Comparison of ENCODE assay signal across 18 mouse cellular contexts in the genomic region with DNA sequence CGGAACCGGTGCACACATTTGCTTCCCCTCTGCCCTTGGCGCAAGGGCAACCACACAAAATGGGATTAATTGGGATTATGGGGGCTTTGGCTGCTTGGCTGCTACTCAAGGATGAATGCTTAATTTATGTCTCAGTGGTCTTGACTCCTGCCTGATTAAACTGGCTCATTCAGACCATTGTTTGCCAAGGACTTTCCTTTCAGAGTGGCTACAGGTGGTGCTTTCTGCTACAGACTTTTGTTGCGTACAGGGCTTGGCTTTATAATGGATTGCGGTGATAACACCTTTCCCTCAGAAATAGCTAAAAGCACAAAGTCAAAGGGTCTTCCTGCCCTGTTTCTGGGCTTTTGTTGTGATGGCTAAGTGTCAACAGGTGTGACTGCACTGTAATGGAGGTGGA.
A peak's percentile ranks its signal among the peaks of the same experiment; 100 is the strongest.
DNase-seq lines count a peak whose midpoint lies in the region.
"Had no signal": no experiment of that assay in that cellular context is flagged by ENCODE, and none has a peak within 500 bp of the region (broad histone marks: within the 10 kb centered on the region; RNA-seq: fewer than 3 reads in every experiment).

No protein-coding gene starts in this region.

- intact Hi-C loops in heart, postnatal 25 days (cut with DNase I) = no loop called here

- DNase-seq in heart, adult 11 months = peak; percentile 66
- no peak for DNase-seq in heart, postnatal 25 days (ENCODE audit: low spot score)
- peak; percentile 37 for DNase-seq in retina, postnatal 1 day
- no peak for DNase-seq in retina, embryonic 14.5 days (ENCODE audit: low spot score)
- DNase-seq in R1 (ENCODE audit: low read depth, low spot score) = peak; percentile 82
- no peak for DNase-seq in layer of hippocampus, adult 8-10 months (ENCODE audit: low spot score in 2 of 2)
- no peak for DNase-seq in testis, postnatal 10 days (ENCODE audit: low spot score)
- DNase-seq: adrenal gland, postnatal 10 days; adrenal gland, postnatal 36 days; cerebellum, adult 11 months; cerebellum, adult 2 months; cerebellum, adult 9-11 months; cerebellum, postnatal 25 days; forebrain, postnatal 0 days; gastrocnemius, adult 2 months; gastrocnemius, postnatal 25 days; heart, adult 2 months; heart, postnatal 14 days had no signal

Comparison
In these comparisons a context has a peak if more than half of its experiments do, and no peak if none do; other contexts are left out.
1. DNase-seq: peak in heart, adult 11 months (single experiment), retina, postnatal 1 day (single experiment) and R1 (single experiment); none in heart, postnatal 25 days (single experiment), retina, embryonic 14.5 days (single experiment), layer of hippocampus, adult 8-10 months (0 of 2) and testis, postnatal 10 days (single experiment).